Mouse (Mus musculus) megakaryocyte, adult 5-6 weeks (primary cell): ENCODE measurements at regions not wholly inside any gene's neighbourhood (a gene's known extent, or its start where the extent isn't known, plus 50 kb on each side); places are given as distances from the start of the nearest gene placed in this dataset.

ENCODE experiments used
- ATAC-seq: 2 replicates; pipeline ENCODE4 v1.8.0; 2016; ENCODE audit warnings: mild to moderate bottlenecking, inconsistent platforms; ENCODE audit not compliant: poor library complexity, severe bottlenecking

DNA sequence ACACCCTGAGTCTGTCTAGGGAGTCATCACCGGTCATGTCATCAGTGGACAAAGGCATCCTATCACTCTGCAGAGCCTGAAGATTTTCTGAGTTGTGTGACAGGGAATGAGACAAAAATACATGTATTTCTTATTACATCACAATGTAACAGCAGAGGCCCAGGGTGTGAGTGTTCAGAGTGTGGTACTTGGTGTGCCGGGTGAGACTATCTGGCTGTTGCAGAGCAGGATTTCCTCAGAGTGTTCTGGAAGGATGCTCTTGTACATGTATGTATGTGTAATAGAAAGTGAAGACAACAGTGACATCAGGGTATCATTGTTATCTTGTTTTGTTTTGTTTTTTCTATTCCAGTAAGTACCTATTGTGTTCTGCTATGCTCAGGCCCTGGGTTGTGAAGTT lies 87.7 kb downstream of the Rhob start:
- no peak for ATAC-seq

GRCm38 (mm10) chr12:8410410-8411341 lies 89.1 kb downstream of the Rhob start:
- no peak for ATAC-seq

- ATAC-seq, result no peak
These were observed 88.9 kb downstream of the Hs1bp3 start for GRCm38 (mm10) chr12:8402084-8402483.

DNA sequence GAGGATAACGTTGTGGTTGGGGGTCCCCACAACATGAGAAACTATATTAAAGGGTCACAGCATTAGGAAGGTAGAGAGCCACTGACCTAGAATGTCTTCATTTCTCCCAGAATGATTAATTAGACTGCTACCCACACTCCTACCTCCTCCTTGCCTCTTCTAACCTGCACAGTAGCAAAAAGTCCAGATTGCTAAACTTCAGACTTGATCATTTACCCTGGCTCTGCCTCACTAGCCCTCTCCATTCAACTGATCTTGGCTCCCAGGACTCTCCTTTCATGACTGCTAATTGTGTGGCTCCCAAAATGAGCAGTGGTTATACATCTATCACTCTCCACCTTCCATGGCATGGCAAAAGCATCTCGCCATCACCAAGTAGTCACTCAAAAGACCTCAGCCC lies 88.1 kb downstream of the Hs1bp3 start:
- no peak for ATAC-seq

DNA sequence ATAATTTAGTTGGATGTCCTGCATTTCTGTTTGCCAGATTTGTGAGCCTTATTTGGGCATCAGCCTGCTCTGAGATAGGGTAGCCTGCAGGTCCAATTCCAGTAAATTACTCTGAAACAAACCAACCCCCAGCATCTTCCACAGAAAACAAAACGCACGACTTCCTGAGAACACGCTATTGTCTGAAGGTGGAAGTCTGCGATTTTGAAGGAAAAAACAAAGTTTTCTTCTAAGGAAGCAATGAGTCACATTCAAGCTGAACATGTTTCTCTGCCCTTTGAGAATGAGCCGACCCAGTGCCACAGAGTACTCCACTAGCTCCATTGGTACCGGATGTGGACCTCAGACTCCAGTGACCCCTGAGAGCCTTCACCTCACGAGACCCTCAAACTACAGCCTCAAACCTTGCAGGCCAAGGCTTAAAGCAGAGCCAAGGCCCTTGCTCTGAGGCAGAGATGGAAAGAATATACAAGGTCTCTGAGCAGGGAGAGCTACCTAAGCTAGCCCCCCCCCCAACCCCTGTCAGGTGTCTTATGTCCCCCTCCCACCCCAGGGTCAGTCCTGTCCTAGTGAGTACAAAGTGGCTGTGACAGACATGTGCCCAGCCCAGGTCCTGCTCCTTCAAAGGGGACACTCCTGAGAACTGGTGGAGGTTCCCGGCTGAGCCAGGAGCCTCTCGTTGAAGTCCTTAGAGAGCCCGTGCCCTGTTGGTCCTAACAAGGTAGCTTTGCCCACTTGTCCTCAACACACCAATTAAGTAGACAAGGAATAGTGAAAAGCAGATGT lies 87.3 kb downstream of the Hs1bp3 start:
- ATAC-seq, result no peak

DNA sequence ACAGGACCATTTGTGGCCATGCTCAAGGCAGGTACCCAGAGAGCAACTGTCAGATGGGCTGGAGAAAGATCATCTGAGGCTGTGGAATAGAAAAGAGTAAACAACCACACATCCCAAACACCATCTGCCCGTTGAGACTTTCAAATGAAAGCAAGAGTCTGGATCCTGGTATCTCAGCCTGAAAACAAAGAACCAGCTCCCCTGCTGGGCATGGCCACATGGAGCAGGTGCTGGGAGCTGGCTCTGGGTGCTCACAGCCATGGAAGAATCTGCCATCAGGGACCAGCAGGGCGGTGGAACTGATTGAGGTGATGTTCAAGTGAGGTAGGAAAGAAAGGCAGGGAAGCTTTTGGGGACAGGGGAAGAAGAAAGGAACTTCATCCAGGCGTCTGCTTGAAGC lies 85.6 kb downstream of the Hs1bp3 start:
- no peak for ATAC-seq

DNA sequence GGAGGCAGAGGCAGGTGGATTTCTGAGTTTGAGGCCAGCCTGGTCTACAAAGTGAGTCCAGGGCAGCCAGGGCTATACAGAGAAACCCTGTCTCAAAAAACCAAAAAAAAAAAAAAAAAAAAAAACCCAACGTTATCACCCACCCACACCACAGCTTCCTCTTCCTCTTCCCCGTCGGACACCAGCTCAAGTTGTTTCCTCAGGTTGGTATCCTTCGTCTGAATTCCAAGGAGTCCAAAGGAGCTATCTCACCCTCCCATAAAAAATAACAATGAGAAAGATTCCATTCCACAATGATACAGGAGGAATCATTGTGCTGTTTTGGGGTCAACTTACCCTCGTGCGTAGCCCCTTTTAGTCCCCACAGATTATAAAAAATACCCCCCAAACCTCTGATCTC lies 83.2 kb downstream of the Hs1bp3 start:
- ATAC-seq, result peak; percentile 68

GRCm38 (mm10) chr12:8394894-8395297 lies 81.7 kb downstream of the Hs1bp3 start:
- ATAC-seq, result no peak

GRCm38 (mm10) chr12:8393976-8394375 lies 80.7 kb downstream of the Hs1bp3 start:
- ATAC-seq, result no peak
